Mouse (Mus musculus) heart, embryonic 15.5 days (tissue): Measurements from ENCODE around the gene Rtn1. TPM values are rescaled to one million over a fixed set of nuclear protein-coding genes. Genes with fewer than 3 reads are reported as not detected.

Experiments used
- ATAC-seq: fragments of 200-750 bp; cut with Nextera tagmentation; replicated peaks from 2 replicates; pipeline ENCODE4 v1.8.0; 2017; ENCODE audit warnings: low read depth, moderate TSS enrichment; ENCODE audit not compliant: insufficient number of reproducible peaks, insufficient read depth, low FRiP score
- H3K27ac ChIP-seq: fragments of 300-500 bp; sonication (generic); 2 replicates; pipeline ENCODE4 v1.5.1; 2015; ENCODE audit warnings: mild to moderate bottlenecking, inconsistent platforms
- H3K27me3 ChIP-seq: fragments of 300-500 bp; sonication (generic); 2 replicates; pipeline ENCODE4 v1.6.1; 2015; ENCODE audit warnings: inconsistent platforms
- H3K36me3 ChIP-seq: fragments of 300-500 bp; sonication (generic); 2 replicates; pipeline ENCODE4 v1.6.1; 2015; ENCODE audit warnings: mild to moderate bottlenecking, inconsistent platforms
- H3K4me1 ChIP-seq: fragments of 300-500 bp; sonication (generic); replicated peaks from 2 replicates; pipeline ENCODE4 v1.6.1; 2015; ENCODE audit warnings: inconsistent platforms
- H3K4me2 ChIP-seq: fragments of 300-500 bp; sonication (generic); 2 replicates; pipeline ENCODE4 v1.6.1; 2015; ENCODE audit warnings: inconsistent platforms, mild to moderate bottlenecking, moderate library complexity
- H3K4me3 ChIP-seq: fragments of 300-500 bp; sonication (generic); 2 replicates; pipeline ENCODE4 v1.5.1; 2015; ENCODE audit warnings: mild to moderate bottlenecking, inconsistent platforms
- H3K9ac ChIP-seq: fragments of 300-500 bp; sonication (generic); 2 replicates; pipeline ENCODE4 v1.6.1; 2015; ENCODE audit warnings: mild to moderate bottlenecking, inconsistent platforms
- H3K9me3 ChIP-seq: fragments of 300-500 bp; sonication (generic); replicated peaks from 2 replicates; pipeline ENCODE4 v1.6.1; 2016; ENCODE audit warnings: inconsistent platforms
- WGBS: fragments of 180-500 bp; shearing (Covaris S2); methylation state at CpG from one replicate; pipeline ENCODE4 v1.1.7; 2015; ENCODE audit warnings: mixed read lengths; 5-methylcytosine and 5-hydroxymethylcytosine counted together
- polyA plus RNA-seq: library from polyadenylated mRNA; unstranded; fragments of >200 nt; fragmentation: Nextera tagmentation; extraction: Ambion mirVana; gene quantifications from 2 replicates; pipeline ENCODE4 v1.2.1, GENCODE M21; 2015

Gene Rtn1
- polyA plus RNA-seq, 1 experiment from 2014 or later: 12.8 TPM

- peaks cover 17% of the 10 kb centered on the region for H3K4me1 ChIP-seq
- peak; percentile 39 for ATAC-seq
- H3K4me2 ChIP-seq: peak overlapping the region; percentile 100
- peak overlapping the region; percentile 75 for H3K4me3 ChIP-seq
- H3K9ac ChIP-seq: peak overlapping the region; percentile 56
- H3K27me3 ChIP-seq: peaks cover 27% of the 10 kb centered on the region
- WGBS: 0% methylated on average over 63 of the region's 63 CpGs
- H3K27ac ChIP-seq: no peak overlapping the region
- no peaks in the 10 kb centered on the region for H3K9me3 ChIP-seq
- H3K36me3 ChIP-seq: no peaks in the 10 kb centered on the region
These were observed 553 bp downstream of the Rtn1 start for GRCm38 (mm10) chr12:72408111-72408891.

GRCm38 (mm10) chr12:72407721-72408110 lies 1.1 kb downstream of the Rtn1 start:
- H3K4me3 ChIP-seq: peak overlapping the region; percentile 75
- ATAC-seq: no peak
- H3K27ac ChIP-seq: no peak overlapping the region
- peaks cover 27% of the 10 kb centered on the region for H3K27me3 ChIP-seq
- H3K9me3 ChIP-seq: no peaks in the 10 kb centered on the region
- no peaks in the 10 kb centered on the region for H3K36me3 ChIP-seq
- peak overlapping the region; percentile 56 for H3K9ac ChIP-seq
- H3K4me1 ChIP-seq: peaks cover 17% of the 10 kb centered on the region
- H3K4me2 ChIP-seq: peak overlapping the region; percentile 100
- WGBS: under 1% methylated on average over 17 of the region's 17 CpGs

- 13% methylated on average over 11 of the region's 11 CpGs for WGBS
- Histone ChIP-seq H3K27me3 (peaks cover 27% of the 10 kb centered on the region), H3K4me3 (peak overlapping the region; percentile 75; the same call in 1 of the 2 replicates), H3K4me2 (peak overlapping the region; percentile 100), H3K9ac (no peak overlapping the region), H3K9me3 (no peaks in the 10 kb centered on the region), H3K27ac (no peak overlapping the region), H3K4me1 (peaks cover 17% of the 10 kb centered on the region), H3K36me3 (no peaks in the 10 kb centered on the region)
- ATAC-seq: no peak
These were observed 1.7 kb downstream of the Rtn1 start for GRCm38 (mm10) chr12:72407146-72407545.

- no peak overlapping the region for H3K27ac ChIP-seq
- no peak overlapping the region for H3K4me2 ChIP-seq
- H3K4me3 ChIP-seq: no peak overlapping the region
- peaks cover 27% of the 10 kb centered on the region for H3K27me3 ChIP-seq
- no peak overlapping the region for H3K9ac ChIP-seq
- H3K9me3 ChIP-seq: no peaks in the 10 kb centered on the region
- no peak for ATAC-seq
- 60% methylated on average over 4 of the region's 5 CpGs for WGBS
- H3K4me1 ChIP-seq: peaks cover 17% of the 10 kb centered on the region
- no peaks in the 10 kb centered on the region for H3K36me3 ChIP-seq
These were observed 3.8 kb downstream of the Rtn1 start for GRCm38 (mm10) chr12:72405031-72405430.

GRCm38 (mm10) chr12:72393046-72393805 lies 15.6 kb downstream of the Rtn1 start:
- no peaks in the 10 kb centered on the region for H3K36me3 ChIP-seq
- H3K4me3 ChIP-seq: no peak overlapping the region
- no peaks in the 10 kb centered on the region for H3K9me3 ChIP-seq
- H3K9ac ChIP-seq: no peak overlapping the region
- H3K4me1 ChIP-seq: no peaks in the 10 kb centered on the region
- no peak overlapping the region for H3K27ac ChIP-seq
- WGBS: 50% methylated on average over 13 of the region's 13 CpGs
- H3K4me2 ChIP-seq: no peak overlapping the region
- H3K27me3 ChIP-seq: no peaks in the 10 kb centered on the region
- ATAC-seq: no peak

GRCm38 (mm10) chr12:72390346-72390745 lies 18.5 kb downstream of the Rtn1 start:
- no peak overlapping the region for H3K4me3 ChIP-seq
- no peak overlapping the region for H3K9ac ChIP-seq
- no peak overlapping the region for H3K27ac ChIP-seq
- H3K27me3 ChIP-seq: no peaks in the 10 kb centered on the region
- no peak for ATAC-seq
- H3K9me3 ChIP-seq: no peaks in the 10 kb centered on the region
- no peak overlapping the region for H3K4me2 ChIP-seq
- no peaks in the 10 kb centered on the region for H3K4me1 ChIP-seq
- WGBS: 64% methylated on average over 2 of the region's 2 CpGs
- no peaks in the 10 kb centered on the region for H3K36me3 ChIP-seq

GRCm38 (mm10) chr12:72389377-72390103 lies 19.3 kb downstream of the Rtn1 start:
- Histone ChIP-seq H3K9ac (no peak overlapping the region), H3K27ac (no peak overlapping the region), H3K4me2 (no peak overlapping the region), H3K4me1 (no peaks in the 10 kb centered on the region), H3K36me3 (no peaks in the 10 kb centered on the region), H3K9me3 (no peaks in the 10 kb centered on the region), H3K4me3 (no peak overlapping the region), H3K27me3 (no peaks in the 10 kb centered on the region)
- no peak for ATAC-seq
- WGBS: 80% methylated on average over 14 of the region's 14 CpGs

GRCm38 (mm10) chr12:72388835-72389234 lies 20.0 kb downstream of the Rtn1 start:
- no peak for ATAC-seq
- H3K4me3 ChIP-seq: no peak overlapping the region
- no peak overlapping the region for H3K4me2 ChIP-seq
- H3K36me3 ChIP-seq: no peaks in the 10 kb centered on the region
- WGBS: 82% methylated on average over 5 of the region's 5 CpGs
- no peaks in the 10 kb centered on the region for H3K9me3 ChIP-seq
- H3K27ac ChIP-seq: no peak overlapping the region
- H3K4me1 ChIP-seq: no peaks in the 10 kb centered on the region
- H3K9ac ChIP-seq: no peak overlapping the region
- H3K27me3 ChIP-seq: no peaks in the 10 kb centered on the region

GRCm38 (mm10) chr12:72388135-72388534 lies 20.7 kb downstream of the Rtn1 start:
- H3K9me3 ChIP-seq: no peaks in the 10 kb centered on the region
- H3K4me1 ChIP-seq: no peaks in the 10 kb centered on the region
- WGBS: 88% methylated on average over 6 of the region's 6 CpGs
- ATAC-seq: no peak
- H3K36me3 ChIP-seq: no peaks in the 10 kb centered on the region
- no peak overlapping the region for H3K27ac ChIP-seq
- no peak overlapping the region for H3K4me3 ChIP-seq
- no peak overlapping the region for H3K4me2 ChIP-seq
- no peak overlapping the region for H3K9ac ChIP-seq
- no peaks in the 10 kb centered on the region for H3K27me3 ChIP-seq

GRCm38 (mm10) chr12:72376309-72376708 lies 32.5 kb downstream of the Rtn1 start:
- Histone ChIP-seq H3K4me1 (0 out of 2 replicates have a peak, but pooled peaks cover 3% of the 10 kb centered on the region), H3K9me3 (no peaks in the 10 kb centered on the region), H3K4me3 (no peak overlapping the region), H3K36me3 (no peaks in the 10 kb centered on the region), H3K4me2 (no peak overlapping the region), H3K9ac (no peak overlapping the region), H3K27me3 (no peaks in the 10 kb centered on the region), H3K27ac (no peak overlapping the region)
- WGBS: 88% methylated on average over 5 of the region's 5 CpGs
- no peak for ATAC-seq

- no peaks in the 10 kb centered on the region for H3K27me3 ChIP-seq
- no peak for ATAC-seq
- no peak overlapping the region for H3K4me2 ChIP-seq
- 0 out of 2 replicates have a peak, but pooled peaks cover 3% of the 10 kb centered on the region for H3K4me1 ChIP-seq
- 64% methylated on average over 11 of the region's 11 CpGs for WGBS
- no peak overlapping the region for H3K9ac ChIP-seq
- no peak overlapping the region for H3K4me3 ChIP-seq
- H3K9me3 ChIP-seq: no peaks in the 10 kb centered on the region
- no peak overlapping the region for H3K27ac ChIP-seq
- H3K36me3 ChIP-seq: no peaks in the 10 kb centered on the region
These were observed 34.0 kb downstream of the Rtn1 start for GRCm38 (mm10) chr12:72374823-72375225.
